Mouse (Mus musculus) embryonic facial prominence, embryonic 13.5 days (tissue): ENCODE measurements at regions not wholly inside any gene's neighbourhood (a gene's known extent, or its start where the extent isn't known, plus 50 kb on each side); places are given as distances from the start of the nearest gene placed in this dataset.

ENCODE experiments used
- ATAC-seq: fragments of 200-750 bp; cut with Nextera tagmentation; 2 replicates; pipeline ENCODE4 v1.8.0; 2017; ENCODE audit warnings: low read depth; ENCODE audit not compliant: insufficient number of reproducible peaks, insufficient read depth, low FRiP score, low TSS enrichment
- H3K27ac ChIP-seq: fragments of 300-500 bp; sonication (generic); 2 replicates; pipeline ENCODE4 v1.5.1; 2015; ENCODE audit warnings: moderate library complexity, mild to moderate bottlenecking, inconsistent platforms
- H3K27me3 ChIP-seq: fragments of 300-500 bp; sonication (generic); 2 replicates; pipeline ENCODE4 v1.6.1; 2015; ENCODE audit warnings: mild to moderate bottlenecking, inconsistent platforms
- H3K36me3 ChIP-seq: fragments of 300-500 bp; sonication (generic); 2 replicates; pipeline ENCODE4 v1.6.1; 2015; ENCODE audit warnings: mild to moderate bottlenecking, inconsistent platforms
- H3K4me1 ChIP-seq: fragments of 300-500 bp; sonication (generic); 2 replicates; pipeline ENCODE4 v1.6.1; 2015; ENCODE audit warnings: inconsistent platforms
- H3K4me2 ChIP-seq: fragments of 300-500 bp; sonication (generic); 2 replicates; pipeline ENCODE4 v1.6.1; 2015; ENCODE audit warnings: moderate library complexity, mild to moderate bottlenecking, inconsistent platforms
- H3K4me3 ChIP-seq: fragments of 300-500 bp; sonication (generic); 2 replicates; pipeline ENCODE4 v1.5.1; 2015; ENCODE audit warnings: mild to moderate bottlenecking, inconsistent platforms
- H3K9ac ChIP-seq: fragments of 300-500 bp; sonication (generic); 2 replicates; pipeline ENCODE4 v1.6.1; 2015; ENCODE audit warnings: mild to moderate bottlenecking, inconsistent platforms
- H3K9me3 ChIP-seq: fragments of 300-500 bp; sonication (generic); 2 replicates; pipeline ENCODE4 v1.6.1; 2016; ENCODE audit warnings: inconsistent platforms
- WGBS: fragments of 180-500 bp; shearing (Covaris S2); methylation state at CpG from one replicate; pipeline ENCODE4 v1.1.7; 2015; ENCODE audit warnings: mixed read lengths; 5-methylcytosine and 5-hydroxymethylcytosine counted together

DNA sequence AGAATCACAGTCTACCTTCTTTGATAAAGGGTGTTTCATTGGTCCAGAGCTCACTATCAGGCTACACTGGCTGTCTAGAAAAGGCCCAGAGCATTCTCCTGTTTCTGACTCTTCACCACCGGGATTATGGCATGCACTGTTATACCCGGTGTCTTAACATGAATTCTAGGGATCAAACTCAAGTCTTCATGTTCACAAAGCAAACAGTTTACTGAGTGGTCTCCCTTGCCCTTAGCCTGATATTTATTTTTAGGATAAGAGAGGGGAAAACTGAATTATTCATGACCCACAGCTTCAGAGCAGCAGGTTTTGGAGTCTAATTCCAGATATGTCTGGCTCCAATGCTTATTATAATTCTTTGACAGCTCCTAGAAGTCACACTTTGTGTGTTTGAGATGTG, 596.0 kb upstream of the Gm26657 start:
- no peaks in the 10 kb centered on the region for H3K27me3 ChIP-seq
- WGBS: 81% methylated on average over 2 of the region's 2 CpGs
- H3K4me2 ChIP-seq: no peak overlapping the region
- no peaks in the 10 kb centered on the region for H3K4me1 ChIP-seq
- no peak overlapping the region for H3K27ac ChIP-seq
- no peak overlapping the region for H3K4me3 ChIP-seq
- H3K9ac ChIP-seq: no peak overlapping the region
- ATAC-seq: no peak
- H3K9me3 ChIP-seq: no peaks in the 10 kb centered on the region
- no peaks in the 10 kb centered on the region for H3K36me3 ChIP-seq

DNA sequence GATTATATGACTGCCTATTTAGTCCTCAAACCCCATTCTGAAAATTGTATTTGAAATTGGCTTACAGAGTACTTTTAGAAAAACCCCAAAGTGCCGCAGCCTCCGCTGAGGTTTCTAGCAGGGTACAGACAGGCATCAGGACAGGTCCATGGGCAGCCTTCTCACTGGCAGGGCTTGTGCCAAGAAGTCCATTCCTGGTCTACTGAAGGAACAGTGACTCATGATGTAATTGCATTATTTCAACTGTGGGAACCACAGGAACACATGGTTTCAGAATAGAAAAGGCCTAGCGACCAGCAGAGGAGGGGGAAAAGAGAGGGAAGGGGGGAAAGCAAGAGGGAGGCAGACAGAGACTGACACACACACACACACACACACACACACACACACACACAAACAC, 603.0 kb upstream of the Gm26657 start:
- Histone ChIP-seq H3K27me3 (no peaks in the 10 kb centered on the region), H3K9ac (no peak overlapping the region), H3K9me3 (no peaks in the 10 kb centered on the region), H3K4me2 (no peak overlapping the region), H3K27ac (no peak overlapping the region; the same call in 1 of the 2 replicates), H3K4me1 (no peaks in the 10 kb centered on the region), H3K4me3 (no peak overlapping the region), H3K36me3 (no peaks in the 10 kb centered on the region)
- no peak for ATAC-seq
- 76% methylated on average over 3 of the region's 3 CpGs for WGBS

DNA sequence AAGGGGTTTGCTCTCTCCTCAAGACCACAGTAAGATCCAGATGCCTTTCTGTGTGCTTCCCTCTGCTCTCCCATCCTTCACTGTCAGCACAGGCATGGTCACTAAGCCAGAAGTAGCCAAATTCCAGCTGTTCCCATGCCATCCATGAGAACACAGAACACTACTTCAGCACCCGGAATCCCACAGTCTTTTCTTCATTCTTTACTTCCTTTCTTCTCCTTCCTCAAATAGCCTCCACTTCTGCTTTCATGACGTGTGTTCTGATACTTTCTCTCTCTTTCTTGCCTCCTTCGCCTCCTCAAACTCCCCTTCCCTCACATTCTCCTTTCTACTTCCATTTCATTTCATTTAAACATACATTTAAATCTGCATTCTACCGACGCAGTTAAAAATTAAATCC, 602.1 kb upstream of the Klf4 start:
- no peaks in the 10 kb centered on the region for H3K36me3 ChIP-seq
- H3K4me1 ChIP-seq: no peaks in the 10 kb centered on the region
- no peak overlapping the region for H3K4me3 ChIP-seq
- no peak overlapping the region for H3K27ac ChIP-seq
- H3K9me3 ChIP-seq: no peaks in the 10 kb centered on the region
- H3K4me2 ChIP-seq: no peak overlapping the region
- no peak for ATAC-seq
- no peak overlapping the region for H3K9ac ChIP-seq
- H3K27me3 ChIP-seq: no peaks in the 10 kb centered on the region
- 57% methylated on average over 5 of the region's 5 CpGs for WGBS

DNA sequence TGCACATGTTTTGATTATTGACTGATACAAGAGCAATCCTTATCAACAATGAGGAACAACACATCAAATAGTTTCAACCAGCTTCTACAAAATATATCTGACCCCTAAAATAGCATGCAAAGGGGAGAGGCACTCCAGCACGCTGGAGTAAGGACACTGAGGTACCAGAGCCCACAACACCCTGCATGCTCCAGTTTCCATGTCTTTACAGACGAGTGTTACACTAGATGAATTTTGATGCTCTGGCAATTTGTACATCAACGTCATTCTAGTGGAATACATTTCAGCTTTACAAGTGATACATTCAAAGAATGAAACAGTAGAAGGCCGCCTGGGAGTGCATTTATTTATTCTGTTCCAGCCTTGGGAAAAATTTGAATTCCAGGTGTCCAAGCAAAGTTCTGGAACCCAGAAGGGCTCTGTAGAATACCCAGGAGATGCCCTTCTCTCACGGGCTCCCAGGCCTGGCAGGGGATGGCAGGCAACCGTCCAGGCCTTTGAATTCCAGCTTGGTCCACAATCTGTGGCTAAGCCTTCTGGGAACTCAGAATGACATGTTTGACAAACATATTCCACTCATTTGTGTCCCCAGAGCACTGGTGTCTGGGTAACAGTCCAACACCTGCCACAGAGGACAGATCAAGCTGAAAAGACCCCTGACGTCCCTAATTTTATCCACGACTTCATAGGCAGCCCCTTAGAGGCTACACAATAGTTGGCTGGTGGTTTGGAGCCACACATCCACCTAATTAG, 595.6 kb upstream of the Klf4 start:
- H3K36me3 ChIP-seq: no peaks in the 10 kb centered on the region
- H3K9me3 ChIP-seq: no peaks in the 10 kb centered on the region
- ATAC-seq: no peak
- 55% methylated on average over 8 of the region's 8 CpGs for WGBS
- no peak overlapping the region for H3K27ac ChIP-seq
- H3K27me3 ChIP-seq: no peaks in the 10 kb centered on the region
- no peak overlapping the region for H3K4me3 ChIP-seq
- no peak overlapping the region for H3K4me2 ChIP-seq
- H3K9ac ChIP-seq: no peak overlapping the region
- H3K4me1 ChIP-seq: no peaks in the 10 kb centered on the region

DNA sequence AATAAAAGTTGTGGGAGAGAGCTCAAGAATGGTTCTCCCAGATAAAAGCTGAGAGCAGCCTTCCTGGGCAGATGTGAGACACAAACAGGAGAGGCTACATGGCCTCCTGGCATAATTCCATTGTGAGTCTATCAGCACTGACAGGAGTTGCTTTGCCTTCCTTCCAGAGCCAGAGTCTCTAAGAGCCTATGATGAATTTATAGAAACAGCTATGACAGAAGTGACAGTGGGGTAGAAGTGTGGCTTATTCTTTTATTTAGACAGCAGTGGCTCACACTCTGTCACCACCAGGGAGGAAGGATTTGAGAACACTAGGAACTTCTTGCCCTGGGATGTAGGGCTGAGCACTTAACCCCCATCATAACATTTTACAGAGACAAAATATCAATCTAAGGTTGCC, 592.2 kb upstream of the Klf4 start:
- no peak for ATAC-seq
- H3K9me3 ChIP-seq: no peaks in the 10 kb centered on the region
- H3K9ac ChIP-seq: no peak overlapping the region
- no peaks in the 10 kb centered on the region for H3K36me3 ChIP-seq
- no peak overlapping the region for H3K27ac ChIP-seq
- H3K4me1 ChIP-seq: peaks cover 6% of the 10 kb centered on the region; the same call in 1 of the 2 replicates
- no peak overlapping the region for H3K4me3 ChIP-seq
- no peak overlapping the region for H3K4me2 ChIP-seq
- no peaks in the 10 kb centered on the region for H3K27me3 ChIP-seq

DNA sequence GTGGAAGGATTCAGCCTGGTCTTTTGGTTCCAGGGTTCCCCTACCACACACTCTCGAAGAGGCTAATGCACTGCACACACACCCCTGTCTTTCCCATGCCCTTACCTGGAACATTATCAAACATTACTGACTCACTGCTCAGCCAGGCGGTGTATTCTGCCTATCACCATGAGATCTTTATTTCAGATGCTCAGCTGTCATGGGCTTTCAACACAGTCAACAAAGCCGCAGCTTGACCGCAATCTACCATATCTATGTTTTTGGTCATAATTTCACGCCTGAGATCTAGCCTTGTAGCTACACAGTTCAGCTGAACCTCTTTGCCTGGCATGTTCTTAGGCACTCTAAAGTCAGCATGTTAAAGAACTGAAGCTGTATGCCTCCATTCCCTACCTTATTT, 589.9 kb upstream of the Klf4 start:
- no peaks in the 10 kb centered on the region for H3K9me3 ChIP-seq
- no peaks in the 10 kb centered on the region for H3K36me3 ChIP-seq
- no peaks in the 10 kb centered on the region for H3K27me3 ChIP-seq
- 89% methylated on average over 5 of the region's 5 CpGs for WGBS
- H3K9ac ChIP-seq: no peak overlapping the region
- H3K4me3 ChIP-seq: no peak overlapping the region
- peaks cover 6% of the 10 kb centered on the region; the same call in 1 of the 2 replicates for H3K4me1 ChIP-seq
- no peak overlapping the region for H3K27ac ChIP-seq
- H3K4me2 ChIP-seq: no peak overlapping the region
- ATAC-seq: no peak

DNA sequence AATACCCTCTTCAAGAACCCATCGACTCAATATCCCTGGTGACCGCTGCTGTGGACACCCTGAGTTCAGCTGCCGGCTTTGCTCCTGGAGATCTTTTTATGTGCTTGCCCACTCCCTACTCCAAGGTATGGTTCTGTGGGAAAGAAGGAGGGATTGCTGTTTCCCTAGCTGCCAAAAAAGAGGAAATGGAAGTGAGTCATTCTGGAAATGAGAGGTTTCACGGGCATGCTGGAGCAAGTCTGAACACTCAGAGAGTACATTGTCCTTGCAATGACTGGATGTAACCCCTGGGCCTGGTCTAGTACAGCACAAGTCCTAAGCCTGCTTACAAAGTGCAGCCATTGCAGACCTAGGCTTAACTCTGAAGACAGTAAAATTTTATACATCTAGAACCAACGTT, 589.4 kb upstream of the Klf4 start:
- Histone ChIP-seq H3K27me3 (no peaks in the 10 kb centered on the region), H3K4me1 (peaks cover 6% of the 10 kb centered on the region; the same call in 1 of the 2 replicates), H3K9me3 (no peaks in the 10 kb centered on the region), H3K4me3 (no peak overlapping the region), H3K4me2 (no peak overlapping the region), H3K27ac (no peak overlapping the region), H3K9ac (no peak overlapping the region), H3K36me3 (no peaks in the 10 kb centered on the region)
- ATAC-seq: no peak
- WGBS: 85% methylated on average over 5 of the region's 5 CpGs

DNA sequence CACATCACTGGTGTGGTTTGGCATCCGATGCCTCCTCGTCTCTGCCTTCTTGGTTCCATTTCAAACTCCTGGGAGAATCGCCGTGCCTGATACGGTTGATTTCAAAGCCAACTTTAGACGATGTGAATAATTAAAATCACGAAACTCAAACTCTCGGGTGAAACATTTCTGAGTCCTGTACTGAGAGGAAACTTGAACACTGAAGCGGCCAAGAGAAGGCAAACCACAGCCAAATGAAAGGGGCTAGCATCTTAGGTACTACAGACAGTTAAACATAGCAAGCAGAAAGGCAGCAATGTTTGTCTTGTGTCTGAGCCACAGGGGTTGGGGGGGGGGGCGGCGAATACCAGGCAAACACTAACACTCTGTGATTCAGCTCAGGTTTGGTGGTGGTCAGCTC, 588.1 kb upstream of the Klf4 start:
- ATAC-seq: no peak
- Histone ChIP-seq H3K36me3 (no peaks in the 10 kb centered on the region), H3K4me3 (no peak overlapping the region), H3K9me3 (no peaks in the 10 kb centered on the region), H3K4me1 (peaks cover 6% of the 10 kb centered on the region; the same call in 1 of the 2 replicates), H3K27me3 (no peaks in the 10 kb centered on the region), H3K4me2 (0 out of 2 replicates have a peak overlapping the region, but pooled peaks have one; percentile 3), H3K27ac (peak overlapping the region; percentile 19; the same call in 1 of the 2 replicates), H3K9ac (no peak overlapping the region)
- WGBS: 53% methylated on average over 11 of the region's 11 CpGs

DNA sequence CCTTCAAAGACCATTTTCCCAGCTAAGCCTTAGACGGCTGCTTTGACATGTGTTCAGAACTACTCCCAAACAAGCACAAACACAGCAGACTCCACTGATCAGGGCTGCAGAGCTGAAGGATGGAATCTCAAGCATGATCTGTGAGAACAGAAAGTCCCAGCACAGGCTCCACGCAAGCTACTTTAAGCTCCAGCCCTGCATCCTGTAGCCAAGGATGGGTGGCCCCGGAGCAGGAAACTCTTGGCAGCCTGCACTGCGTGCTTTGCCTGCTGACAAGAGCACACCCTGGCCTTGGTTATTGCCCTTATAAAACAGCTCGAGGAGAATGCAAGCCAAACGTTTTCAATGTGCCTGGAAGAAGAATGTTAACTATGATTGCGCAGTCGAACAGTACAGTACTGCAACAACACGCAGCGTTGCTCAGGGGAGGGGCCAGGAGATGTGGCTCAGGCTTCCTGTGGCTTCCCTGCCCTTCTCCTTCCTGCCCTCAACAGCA, 581.5 kb upstream of the Klf4 start:
- Histone ChIP-seq H3K27ac (peak overlapping the region; percentile 87), H3K9me3 (no peaks in the 10 kb centered on the region)

DNA sequence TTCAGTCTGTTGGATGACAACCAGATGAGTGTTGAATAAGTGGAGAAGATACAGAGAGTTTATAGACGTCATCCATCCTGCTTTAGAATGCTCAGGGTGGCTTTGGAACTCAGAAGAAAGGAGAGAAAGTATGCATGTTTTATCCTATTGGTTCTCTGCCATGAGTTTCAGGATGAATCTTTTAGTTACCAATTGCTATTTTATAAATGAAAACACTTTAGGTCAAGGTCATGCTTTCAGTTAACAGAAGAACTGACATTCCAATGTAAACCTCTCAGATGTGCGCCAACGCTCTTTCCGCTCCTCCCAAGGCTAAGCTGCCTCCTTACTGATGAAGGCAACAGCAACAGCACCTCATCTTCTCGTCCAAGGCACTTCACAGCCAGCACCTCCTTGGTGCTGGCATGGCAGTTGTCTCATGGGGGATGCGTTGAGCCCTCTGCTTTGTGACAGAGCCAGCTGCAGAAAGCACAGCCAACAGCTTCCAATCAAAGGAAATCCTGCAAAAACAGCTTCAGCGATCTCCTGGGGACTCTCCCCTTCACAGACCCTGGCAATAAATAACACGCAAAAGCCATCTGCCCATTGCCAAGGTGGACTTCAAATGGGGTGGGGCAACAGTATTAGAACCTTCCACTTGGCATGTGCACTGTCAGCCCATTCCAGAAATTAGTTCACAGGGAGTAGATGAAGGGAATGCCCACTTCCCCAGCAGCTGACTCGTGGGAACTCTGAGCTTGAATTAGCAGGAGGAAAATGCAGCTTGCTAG, 580.9 kb upstream of the Klf4 start:
- H3K36me3 ChIP-seq: no peaks in the 10 kb centered on the region
- no peak overlapping the region; the same call in 1 of the 2 replicates for H3K4me3 ChIP-seq
- no peaks in the 10 kb centered on the region for H3K27me3 ChIP-seq
- WGBS: 55% methylated on average over 9 of the region's 9 CpGs
- H3K9me3 ChIP-seq: no peaks in the 10 kb centered on the region
- no peak for ATAC-seq
- peaks cover 12% of the 10 kb centered on the region for H3K4me1 ChIP-seq
- peak overlapping the region; percentile 41 for H3K4me2 ChIP-seq
- H3K9ac ChIP-seq: peak overlapping the region; percentile 17; the same call in 1 of the 2 replicates
- peak overlapping the region; percentile 87 for H3K27ac ChIP-seq

More for the DNA sequence above, 581.5 kb upstream of the Klf4 start:
- peak overlapping the region; percentile 4; the same call in 1 of the 2 replicates for H3K4me3 ChIP-seq
- no peaks in the 10 kb centered on the region for H3K27me3 ChIP-seq
- ATAC-seq: 0 out of 2 replicates have a peak, but pooled peaks have one; percentile 56
- H3K9ac ChIP-seq: peak overlapping the region; percentile 17; the same call in 1 of the 2 replicates
- no peaks in the 10 kb centered on the region for H3K36me3 ChIP-seq
- peak overlapping the region; percentile 41 for H3K4me2 ChIP-seq
- WGBS: 21% methylated on average over 10 of the region's 10 CpGs
- peaks cover 12% of the 10 kb centered on the region for H3K4me1 ChIP-seq

DNA sequence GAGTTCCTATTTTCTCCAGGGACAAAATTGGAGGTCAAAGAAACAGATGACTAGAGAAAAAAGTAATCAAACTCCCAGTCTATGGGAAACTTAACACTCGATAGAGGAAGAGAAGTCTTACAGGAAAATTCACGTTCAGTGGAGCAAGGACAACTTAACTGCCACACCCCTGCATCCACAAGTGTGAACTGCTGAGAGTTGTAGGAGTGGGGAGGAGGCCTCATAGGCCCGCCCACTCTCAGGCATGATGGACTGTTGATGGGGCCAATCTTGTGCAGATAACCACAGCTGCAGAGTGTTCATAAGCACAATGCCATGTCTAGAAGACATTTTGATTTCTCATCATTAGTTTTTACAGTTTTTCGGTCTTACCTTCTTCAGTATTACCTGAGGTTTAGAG, 574.7 kb upstream of the Klf4 start:
- no peak for ATAC-seq
- no peaks in the 10 kb centered on the region for H3K4me1 ChIP-seq

More for the DNA sequence above, 574.7 kb upstream of the Klf4 start:
- H3K27ac ChIP-seq: no peak overlapping the region
- no peak overlapping the region for H3K4me2 ChIP-seq
- H3K9me3 ChIP-seq: no peaks in the 10 kb centered on the region
- no peak overlapping the region for H3K4me3 ChIP-seq
- H3K9ac ChIP-seq: no peak overlapping the region
- H3K27me3 ChIP-seq: no peaks in the 10 kb centered on the region
- H3K36me3 ChIP-seq: no peaks in the 10 kb centered on the region
- 73% methylated on average over 4 of the region's 4 CpGs for WGBS
